Mouse (Mus musculus) ovary, adult 18-20 months (tissue): Measurements from ENCODE around the gene Cln3.

Source experiments
- DNase-seq: peaks from one replicate; pipeline ENCODE4 v3.0.0; 2022; ENCODE audit warnings: low spot score, mixed read lengths

Gene Cln3

GRCm38 (mm10) chr7:126594862-126595561 lies 9.4 kb upstream of the Cln3 start, which contains the start of gene Il27:
Il27 (minus strand) TSS chr7:126594941.
- no peak for DNase-seq

GRCm38 (mm10) chr7:126587779-126588178 lies 2.2 kb upstream of the Cln3 start:
- peak; percentile 43 for DNase-seq

GRCm38 (mm10) chr7:126586839-126587238 lies 1.2 kb upstream of the Cln3 start:
- DNase-seq = no peak

GRCm38 (mm10) chr7:126584506-126584977 lies 1.1 kb downstream of the Cln3 start, which contains the start of gene Apobr:
Apobr (plus strand) TSS chr7:126584942.
- no peak for DNase-seq

- no peak for DNase-seq
Measured at GRCm38 (mm10) chr7:126583761-126584160, 1.9 kb downstream of the Cln3 start.

GRCm38 (mm10) chr7:126583251-126583709 lies 2.3 kb downstream of the Cln3 start:
- peak; percentile 80 for DNase-seq

- DNase-seq = peak; percentile 38
Measured at GRCm38 (mm10) chr7:126582759-126583158, 2.9 kb downstream of the Cln3 start.

GRCm38 (mm10) chr7:126581661-126582060 lies 4.0 kb downstream of the Cln3 start:
- DNase-seq = no peak

- DNase-seq = no peak
Measured at GRCm38 (mm10) chr7:126579172-126579571, 6.4 kb downstream of the Cln3 start.

GRCm38 (mm10) chr7:126576946-126577345 lies 8.7 kb downstream of the Cln3 start:
- DNase-seq = no peak

GRCm38 (mm10) chr7:126566094-126566765 lies 19.4 kb downstream of the Cln3 start, which contains the start of gene Eif3c:
Eif3c (minus strand) TSS chr7:126566411.
- peak; percentile 78 for DNase-seq

GRCm38 (mm10) chr7:126565693-126566092 lies 19.9 kb downstream of the Cln3 start:
- no peak for DNase-seq

- no peak for DNase-seq
Measured at GRCm38 (mm10) chr7:126556635-126557034, 29.0 kb downstream of the Cln3 start.

- no peak for DNase-seq
Measured at GRCm38 (mm10) chr7:126554796-126555195, 30.8 kb downstream of the Cln3 start.

GRCm38 (mm10) chr7:126545631-126546030 lies 40.0 kb downstream of the Cln3 start:
- no peak for DNase-seq

GRCm38 (mm10) chr7:126541661-126542060 lies 44.0 kb downstream of the Cln3 start:
- no peak for DNase-seq

GRCm38 (mm10) chr7:126537820-126538585 lies 47.6 kb downstream of the Cln3 start:
- DNase-seq = no peak

GRCm38 (mm10) chr7:126536466-126536865 lies 49.2 kb downstream of the Cln3 start:
- no peak for DNase-seq

- DNase-seq = no peak
Measured at GRCm38 (mm10) chr7:126535766-126536165, 49.9 kb downstream of the Cln3 start.

- no peak for DNase-seq
Measured at GRCm38 (mm10) chr7:126533434-126533833, 52.2 kb downstream of the Cln3 start.

GRCm38 (mm10) chr7:126528166-126528577 lies 57.4 kb downstream of the Cln3 start:
- no peak for DNase-seq

GRCm38 (mm10) chr7:126523316-126523715 lies 62.3 kb downstream of the Cln3 start:
- DNase-seq = no peak
